Mouse (Mus musculus) retina, postnatal 1 day (tissue): ENCODE data around the gene Zhx3.

ENCODE experiments used
- DNase-seq: peaks from one replicate; pipeline ENCODE4 v3.0.0-alpha.2; 2012

The Zhx3 gene

GRCm38 (mm10) chr2:160881462-160882101 lies 8.8 kb upstream of the Zhx3 start:
- DNase-seq, result no peak

DNA sequence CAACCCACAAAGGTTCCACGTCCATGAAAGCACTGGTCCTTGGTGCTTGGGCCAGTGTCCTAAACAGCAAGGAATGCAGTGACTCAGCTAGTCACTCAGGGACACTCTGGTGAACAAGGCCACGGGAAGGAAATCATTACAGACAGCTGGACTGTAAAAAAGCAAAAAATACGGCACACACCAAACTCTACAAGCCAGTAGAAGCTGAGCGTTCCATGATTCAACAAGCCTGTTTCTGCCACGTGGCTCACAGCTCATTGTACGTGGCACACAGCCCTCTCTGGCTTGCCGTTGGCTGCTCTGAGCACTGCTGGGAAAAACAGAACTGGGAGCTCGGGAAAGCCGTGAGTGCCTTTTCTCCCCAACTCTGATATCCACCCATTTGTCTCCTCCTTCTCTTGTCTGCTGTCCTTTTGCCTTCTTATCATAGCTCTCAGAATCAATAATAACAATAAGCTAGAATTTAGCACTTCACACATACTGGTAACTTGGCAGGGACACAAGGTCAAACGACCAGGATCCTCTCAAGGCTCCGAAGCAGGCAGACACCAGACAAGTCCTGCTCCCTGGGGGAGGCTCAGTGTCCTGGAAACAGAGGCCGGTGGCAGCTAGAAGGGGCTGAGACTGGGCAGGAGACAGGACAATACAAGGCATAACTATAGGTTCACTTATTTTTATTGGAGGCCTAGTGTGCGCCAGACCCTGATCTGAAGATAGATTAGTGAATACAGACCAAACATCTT lies 7.8 kb upstream of the Zhx3 start, which contains the start of gene Lpin3:
Gene Lpin3, plus strand, starts transcription at position 218 of the 743 bp plus-strand sequence.
- no peak for DNase-seq

DNA sequence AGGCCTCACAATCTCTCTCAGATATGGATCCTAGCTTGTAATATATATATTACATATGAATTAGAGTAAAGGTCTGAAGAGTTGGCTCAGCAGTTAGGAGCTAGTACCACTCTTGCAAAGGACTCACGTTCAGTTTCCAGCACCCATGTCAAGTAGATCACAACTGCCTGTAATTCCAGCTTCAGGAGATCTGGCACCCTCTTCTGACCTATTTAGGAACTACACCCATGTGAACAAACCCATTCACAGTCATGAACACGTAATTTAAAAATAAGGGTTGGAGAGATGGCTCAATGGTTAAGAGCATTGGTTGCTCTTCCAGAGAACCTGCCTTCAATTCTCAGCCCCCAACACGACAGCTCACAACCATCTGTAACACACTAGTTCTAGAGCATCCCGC lies 3.3 kb upstream of the Zhx3 start:
- peak; percentile 30 for DNase-seq

DNA sequence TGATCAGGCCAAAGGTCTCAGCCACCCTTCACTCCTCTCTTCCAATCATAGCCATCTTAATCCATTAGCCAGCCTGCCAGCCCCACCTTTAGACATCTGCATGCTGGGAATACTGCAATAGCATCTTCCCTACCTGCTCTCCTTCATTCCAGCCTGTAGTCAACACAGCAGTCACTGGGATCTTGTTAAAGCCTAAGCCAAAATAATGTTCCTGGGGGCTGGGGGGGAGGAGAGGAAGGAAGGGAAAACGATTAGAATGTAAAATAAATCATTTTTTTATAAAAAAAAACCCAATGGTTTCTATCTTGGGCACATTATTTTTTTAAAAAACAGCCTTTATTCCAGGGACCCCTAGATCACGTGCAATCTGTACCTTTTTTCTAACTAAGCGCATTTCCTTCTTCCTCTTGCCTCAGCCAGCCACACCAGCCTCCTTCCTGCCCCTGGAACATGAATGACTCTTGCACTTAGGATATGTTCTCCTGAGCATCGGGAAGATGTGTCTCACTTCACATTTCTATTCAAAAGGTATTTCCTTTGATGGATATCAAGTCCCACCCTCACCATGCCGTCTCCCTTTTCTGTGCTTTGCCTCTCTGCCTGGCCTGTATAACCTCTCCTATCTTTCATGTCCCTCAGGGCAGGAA lies 1.6 kb upstream of the Zhx3 start:
- no peak for DNase-seq

DNA sequence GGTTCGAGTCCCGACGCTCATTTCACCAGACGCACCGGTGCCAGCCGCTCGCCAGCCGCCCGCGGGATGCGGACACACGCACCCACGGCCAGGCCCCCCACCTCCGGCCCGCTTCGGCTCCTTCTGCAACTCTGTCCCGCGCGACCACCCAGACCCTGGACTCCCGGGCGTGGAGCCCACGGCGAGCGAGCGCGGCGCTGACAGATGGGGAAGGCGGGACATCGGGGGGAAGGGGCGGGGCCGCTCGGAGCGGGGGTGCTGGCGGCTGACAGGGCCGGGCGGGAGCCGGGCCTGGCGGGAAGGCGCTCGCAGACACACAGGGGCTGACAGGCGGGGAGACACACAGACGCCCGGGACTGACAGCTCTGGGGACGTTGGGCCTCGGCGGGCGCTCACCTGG lies 403 bp downstream of the Zhx3 start:
- DNase-seq, result peak; percentile 86

DNA sequence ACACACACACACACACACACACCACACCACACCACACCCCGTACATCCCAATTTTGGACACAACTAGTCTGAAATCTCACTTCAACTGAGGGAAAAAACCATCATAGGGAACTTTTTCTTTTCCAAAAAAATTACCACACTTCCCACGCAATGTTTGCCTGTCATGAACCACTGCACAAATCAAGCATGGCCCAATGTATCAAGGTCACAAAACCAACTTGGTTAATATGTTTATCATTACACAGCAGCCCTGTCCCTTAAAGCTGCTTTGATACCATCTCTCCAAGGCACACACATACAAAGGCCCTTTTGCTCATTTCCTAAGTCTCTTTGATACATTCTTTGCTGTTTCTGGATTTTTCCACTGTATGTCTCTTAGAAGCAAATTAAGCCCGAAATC lies 1.5 kb downstream of the Zhx3 start:
- DNase-seq, result no peak

DNA sequence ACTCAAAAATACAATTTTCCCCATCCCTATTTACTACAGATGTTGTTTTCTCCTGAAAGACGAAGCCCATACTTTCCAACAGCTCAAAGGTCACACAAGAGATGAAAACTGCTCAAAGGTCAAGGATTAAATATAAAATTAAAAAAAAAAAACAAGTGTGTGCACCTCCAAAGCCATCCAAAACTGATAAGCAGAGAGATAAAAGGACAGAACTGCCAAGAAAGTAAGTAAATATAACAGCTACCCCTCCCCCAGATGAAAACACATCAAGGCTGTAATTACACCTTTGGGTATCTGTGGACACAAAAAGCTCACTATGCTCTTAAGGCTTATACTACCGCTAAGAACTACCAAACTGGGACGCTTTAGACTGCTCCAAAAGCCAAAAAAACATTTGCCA lies 3.4 kb downstream of the Zhx3 start:
- no peak for DNase-seq

DNA sequence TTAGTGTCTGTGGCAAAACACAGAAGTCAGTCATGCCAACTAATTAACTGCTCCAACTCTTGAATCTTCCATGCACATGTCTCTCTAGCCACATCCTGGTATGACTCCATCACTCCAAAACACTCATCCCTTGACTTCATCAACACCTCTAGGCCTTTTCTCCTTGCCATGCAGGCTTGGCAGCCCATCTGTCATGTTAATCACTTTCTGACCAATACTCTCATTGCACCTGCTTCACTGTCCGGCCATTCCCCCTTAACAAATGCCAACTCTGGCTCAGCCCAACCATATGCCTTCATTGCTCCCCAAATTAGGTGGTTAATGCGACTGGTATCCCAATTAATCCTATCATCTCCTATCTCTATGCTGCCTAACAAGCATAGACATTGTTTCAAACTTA lies 7.5 kb downstream of the Zhx3 start:
- peak; percentile 74 for DNase-seq

GRCm38 (mm10) chr2:160864112-160864511 lies 8.7 kb downstream of the Zhx3 start:
- no peak for DNase-seq

- DNase-seq, result no peak
Measured at GRCm38 (mm10) chr2:160860363-160860762, 12.4 kb downstream of the Zhx3 start.

- no peak for DNase-seq
Measured at GRCm38 (mm10) chr2:160856359-160857102, 16.3 kb downstream of the Zhx3 start.

DNA sequence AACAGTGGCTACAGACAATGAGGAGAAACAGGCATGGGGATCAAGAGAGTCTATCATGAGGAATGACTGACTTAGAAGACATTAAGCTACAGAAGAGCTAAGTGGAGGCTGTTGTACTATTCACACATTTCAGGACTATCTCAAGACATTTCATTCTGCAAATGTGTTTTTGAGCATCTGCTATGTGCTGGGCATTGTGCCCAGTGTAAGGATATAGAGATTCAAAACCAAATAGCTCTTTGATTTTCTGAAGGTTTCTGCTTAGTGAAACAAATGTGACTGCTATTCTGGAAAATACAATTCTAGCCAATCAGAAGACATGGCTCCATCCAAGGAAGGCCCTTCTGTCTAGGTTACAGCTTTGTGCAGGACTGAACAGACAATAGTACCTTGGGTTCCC lies 18.1 kb downstream of the Zhx3 start:
- DNase-seq, result no peak

GRCm38 (mm10) chr2:160850360-160850759 lies 22.4 kb downstream of the Zhx3 start:
- no peak for DNase-seq

GRCm38 (mm10) chr2:160849617-160850240 lies 23.1 kb downstream of the Zhx3 start:
- DNase-seq, result no peak

DNA sequence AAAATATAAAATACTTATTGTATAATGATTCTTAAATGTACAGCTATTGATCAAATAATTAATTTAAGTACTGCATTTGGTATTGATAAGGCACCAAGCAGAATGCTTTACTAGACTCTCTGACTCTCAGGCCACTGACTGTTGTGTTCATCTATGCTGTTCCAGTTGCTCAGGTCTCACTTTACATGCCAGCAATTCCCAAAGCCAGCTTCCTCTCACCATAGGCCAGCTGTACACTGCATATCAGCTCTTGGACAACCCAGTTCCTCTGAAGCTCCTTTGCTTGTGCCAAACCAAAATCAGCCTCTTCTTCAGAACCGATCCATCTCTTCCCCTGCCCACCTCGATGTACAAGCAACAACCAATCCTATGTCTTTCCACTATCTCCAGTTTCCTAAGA lies 24.6 kb downstream of the Zhx3 start:
- no peak for DNase-seq

DNA sequence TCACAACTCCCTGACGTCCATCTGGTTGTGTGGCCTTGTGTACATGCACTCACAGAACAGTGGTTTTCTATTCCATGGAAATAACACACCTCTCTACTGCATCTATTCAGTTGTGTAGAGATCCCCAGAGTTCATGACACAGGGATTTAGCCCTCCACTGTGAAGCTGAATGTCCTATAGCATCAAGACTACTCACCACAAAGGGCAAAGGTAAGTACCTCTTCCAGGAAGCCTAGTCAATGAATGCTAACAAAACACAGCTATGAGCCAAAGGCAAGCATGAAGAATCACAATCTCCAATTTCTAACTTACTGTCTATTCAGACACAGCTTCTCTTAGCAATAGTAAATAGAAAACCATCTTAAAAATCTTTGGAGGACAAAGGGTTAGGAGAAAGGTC lies 25.1 kb downstream of the Zhx3 start:
- DNase-seq, result no peak

DNA sequence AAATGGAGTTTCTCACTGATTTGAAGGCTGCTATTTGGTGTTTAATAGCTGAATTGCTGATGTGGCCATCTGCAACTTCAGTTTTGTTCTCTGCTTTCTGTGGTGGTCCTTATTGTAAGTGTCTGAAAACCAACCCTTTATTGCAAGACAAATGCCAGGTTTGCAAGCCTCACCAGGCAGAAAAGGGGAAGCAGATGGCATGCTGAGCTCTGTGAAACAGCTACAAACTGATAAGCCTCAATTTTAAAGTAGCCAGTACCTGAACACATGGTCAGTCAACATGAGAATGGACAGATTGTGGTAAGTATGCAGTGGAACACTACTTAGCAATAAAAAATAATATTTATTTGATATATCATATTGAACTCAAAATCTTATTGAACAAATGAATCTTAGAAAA lies 32.0 kb downstream of the Zhx3 start:
- no peak for DNase-seq

- no peak for DNase-seq
Measured at GRCm38 (mm10) chr2:160810802-160811201, 62.0 kb downstream of the Zhx3 start.

DNA sequence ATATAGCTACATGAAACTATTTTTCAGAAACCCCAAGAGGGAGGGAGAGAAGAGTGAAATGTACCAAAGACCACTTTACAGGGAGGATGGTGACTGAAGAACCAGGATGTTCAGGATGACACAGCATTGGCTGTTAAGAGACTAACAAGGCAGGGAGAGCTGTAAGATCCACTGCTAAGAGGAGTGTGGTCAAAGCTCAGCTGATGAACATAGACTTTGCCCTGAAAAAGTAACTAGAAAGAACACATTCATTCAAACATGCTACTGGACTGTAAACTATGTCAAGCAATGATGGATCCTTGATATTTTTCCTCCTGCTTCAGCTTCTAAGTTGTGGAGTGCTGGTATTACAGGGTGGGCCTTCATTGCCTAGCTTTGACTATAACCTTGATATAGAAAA lies 62.4 kb downstream of the Zhx3 start:
- DNase-seq, result no peak

DNA sequence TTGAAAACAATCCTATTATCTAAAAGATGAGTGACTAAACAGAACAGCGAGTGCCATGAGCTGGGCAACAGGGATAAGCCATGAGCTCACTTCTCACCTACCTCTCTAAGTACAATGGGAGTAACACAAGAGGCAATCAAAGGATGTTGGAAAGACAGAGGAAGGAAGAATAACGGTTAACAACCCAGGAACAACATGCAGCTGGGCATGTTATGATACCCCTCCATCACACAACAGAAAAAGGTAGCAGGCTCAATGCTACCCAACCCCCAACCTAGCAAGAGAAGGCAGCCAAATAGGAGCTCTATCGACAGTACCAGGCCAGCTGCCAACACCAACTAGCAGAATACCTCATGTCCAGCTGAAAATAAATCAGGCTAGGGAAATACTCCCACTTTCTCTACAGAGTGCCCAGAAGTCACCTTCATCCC lies 66.7 kb downstream of the Zhx3 start:
- no peak for DNase-seq

DNA sequence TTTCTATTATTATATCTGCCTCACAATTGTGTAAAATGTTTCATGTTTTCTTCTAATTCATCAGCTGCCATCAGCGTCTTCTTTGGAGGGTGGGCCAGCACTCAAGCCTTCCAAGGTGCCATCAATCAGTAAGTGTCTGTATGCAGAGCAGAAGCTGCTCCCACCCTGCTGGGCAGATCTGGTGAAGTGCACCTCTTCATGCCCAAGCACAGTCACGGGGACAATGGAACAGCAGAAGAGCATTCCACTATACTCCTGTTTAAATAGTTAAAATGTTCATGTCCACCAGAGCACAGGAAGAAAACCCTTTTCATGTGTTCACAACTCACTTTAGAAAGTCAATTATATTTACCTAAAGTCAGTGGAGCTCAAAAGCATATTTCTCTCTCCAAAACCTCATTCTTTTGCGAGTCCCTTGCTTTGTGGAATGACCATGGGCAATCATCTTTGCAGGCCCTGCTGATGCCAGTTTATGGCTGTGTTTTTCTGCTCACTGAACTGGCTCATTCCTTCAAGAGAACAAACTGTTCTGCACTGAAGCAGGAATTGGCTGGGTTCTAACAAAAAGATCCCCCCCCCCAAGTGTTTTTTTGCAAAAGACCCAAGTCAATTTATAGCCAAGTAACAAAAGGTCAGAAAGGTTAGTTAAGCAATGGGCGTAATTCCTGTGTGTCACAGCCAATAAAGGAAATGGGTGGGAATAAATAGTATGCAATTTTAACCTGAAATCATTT lies 67.8 kb downstream of the Zhx3 start:
- no peak for DNase-seq

DNA sequence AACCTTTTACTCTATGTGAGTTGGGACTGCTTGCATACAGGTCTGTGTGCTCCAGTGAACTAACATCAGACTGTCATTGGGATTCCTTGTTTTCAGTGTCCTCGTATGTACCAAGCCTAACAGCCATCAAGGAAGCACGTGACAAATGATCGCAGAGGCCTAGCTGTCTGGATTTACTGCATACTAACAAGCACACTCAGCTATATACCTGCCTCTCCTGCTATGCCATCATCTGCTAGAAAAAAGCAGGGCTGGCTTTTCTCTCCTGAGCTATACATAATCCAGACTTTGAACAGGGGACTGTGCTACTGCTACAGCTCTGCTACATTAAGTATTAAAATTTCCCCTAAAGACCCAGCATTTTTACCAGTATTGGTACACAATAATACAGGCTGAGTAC lies 70.5 kb downstream of the Zhx3 start:
- DNase-seq, result no peak
